Mouse (Mus musculus) bone marrow macrophage, adult 2 months (primary cell): ENCODE data around the gene Ptbp2.

ENCODE experiments used
- CTCF ChIP-seq: IDR thresholded peaks from 2 replicates; pipeline ENCODE4 v1.5.1; 2012; ENCODE audit warnings: low read depth, mild to moderate bottlenecking, low read length, moderate library complexity
- POLR2A ChIP-seq: IDR thresholded peaks from 2 replicates; pipeline ENCODE4 v1.6.1; 2012; ENCODE audit warnings: mild to moderate bottlenecking, low read depth, low read length, borderline replicate concordance

DNA sequence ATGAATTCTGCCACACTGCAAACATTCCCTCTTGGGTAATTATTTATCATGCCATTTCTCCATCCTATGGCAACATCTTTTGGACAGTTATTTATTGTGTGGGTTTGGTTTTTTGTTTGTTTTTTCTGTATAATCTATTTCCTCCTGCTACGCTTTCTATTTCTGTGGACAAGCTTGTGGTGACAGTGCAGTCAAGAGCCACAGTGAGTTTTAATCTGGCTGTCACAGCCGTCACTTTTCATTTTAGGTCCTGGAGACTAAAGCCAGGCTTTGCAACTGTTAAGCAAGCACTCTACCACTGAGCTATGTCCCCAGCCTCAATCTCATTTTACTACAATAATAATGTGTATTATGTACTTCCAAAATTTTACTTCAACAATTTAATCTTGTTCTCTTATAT lies 54.4 kb downstream of the Ptbp2 start:
- no peak for TF ChIP-seq POLR2A
- no peak for TF ChIP-seq CTCF
